Mouse (Mus musculus): ENCODE results near the gene Acot13. TPM values are rescaled to one million over a fixed set of nuclear protein-coding genes. Genes with fewer than 3 reads are reported as not detected.
A peak's percentile ranks its signal among the peaks of the same experiment; 100 is the strongest.
"Not testable (repeated sequence)": the region's sequence is repeated elsewhere in the genome, so short reads cannot be mapped to it uniquely, and the experiment has no call there.

Gene Acot13
- polyA plus RNA-seq, 1 experiment from 2014 or later, result 55.1 TPM

DNA sequence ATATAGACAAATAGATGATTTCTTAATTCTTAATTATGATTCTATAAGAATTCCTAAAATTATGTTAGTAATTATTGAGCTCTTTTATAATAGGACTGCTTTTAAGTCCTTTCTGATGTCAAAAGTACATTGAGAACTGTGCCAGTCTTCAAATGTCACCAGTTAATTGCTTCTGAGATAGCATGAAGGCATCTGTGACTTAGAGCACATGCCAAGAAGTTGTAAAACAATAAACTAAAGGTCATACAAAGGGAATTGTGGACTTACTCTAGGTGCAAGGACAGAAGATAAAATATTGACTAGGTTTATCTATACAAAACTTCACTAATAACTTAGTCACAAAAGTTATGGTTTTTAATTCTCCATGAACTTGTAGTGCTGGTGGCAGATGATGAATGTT, 27.8 kb upstream of the Acot13 start:
- no peak for ATAC-seq (ENCODE audit: insufficient read depth)
- H3K9me3 ChIP-seq (replicated peaks), result no peaks in the 10 kb centered on the region

DNA sequence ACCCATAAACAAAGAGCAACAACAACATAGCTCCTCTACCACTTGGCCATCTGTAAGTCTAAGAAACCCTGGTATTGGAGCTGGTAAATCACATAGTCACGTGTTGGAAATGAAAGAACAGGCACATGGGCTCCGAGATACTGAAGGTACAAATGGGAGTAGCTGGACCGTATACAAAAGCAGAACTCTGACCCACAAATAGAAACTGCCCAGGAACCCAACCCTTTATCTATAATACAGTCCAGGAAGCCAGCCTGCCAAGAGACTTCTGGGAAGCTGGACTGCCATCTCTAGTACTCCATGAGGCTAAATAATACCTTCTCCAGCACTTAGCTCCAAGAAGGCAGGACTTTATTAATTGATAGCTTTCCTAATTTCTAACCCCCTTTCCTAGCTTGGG, 21.2 kb upstream of the Acot13 start:
- WGBS (ENCODE audit: insufficient replicate concordance), result 37% methylated on average over 3 of the region's 3 CpGs
- Histone ChIP-seq H3K4me1 (replicated peaks) (no peaks in the 10 kb centered on the region; the same call in 1 of the 2 replicates), H3K9me3 (replicated peaks) (no peaks in the 10 kb centered on the region), H3K4me2 (no peak overlapping the region), H3K27me3 (no peaks in the 10 kb centered on the region), H3K27ac (replicated peaks) (no peak overlapping the region), H3K36me3 (replicated peaks) (no peaks in the 10 kb centered on the region), H3K9ac (no peak overlapping the region), H3K4me3 (replicated peaks) (no peak overlapping the region)
- no peak for ATAC-seq (ENCODE audit: insufficient read depth)

More for the DNA sequence above, 27.8 kb upstream of the Acot13 start:
- Histone ChIP-seq H3K4me3 (replicated peaks) (no peak overlapping the region), H3K4me2 (no peak overlapping the region), H3K27me3 (no peaks in the 10 kb centered on the region), H3K9ac (no peak overlapping the region), H3K36me3 (replicated peaks) (no peaks in the 10 kb centered on the region), H3K4me1 (replicated peaks) (no peaks in the 10 kb centered on the region), H3K27ac (replicated peaks) (no peak overlapping the region)

DNA sequence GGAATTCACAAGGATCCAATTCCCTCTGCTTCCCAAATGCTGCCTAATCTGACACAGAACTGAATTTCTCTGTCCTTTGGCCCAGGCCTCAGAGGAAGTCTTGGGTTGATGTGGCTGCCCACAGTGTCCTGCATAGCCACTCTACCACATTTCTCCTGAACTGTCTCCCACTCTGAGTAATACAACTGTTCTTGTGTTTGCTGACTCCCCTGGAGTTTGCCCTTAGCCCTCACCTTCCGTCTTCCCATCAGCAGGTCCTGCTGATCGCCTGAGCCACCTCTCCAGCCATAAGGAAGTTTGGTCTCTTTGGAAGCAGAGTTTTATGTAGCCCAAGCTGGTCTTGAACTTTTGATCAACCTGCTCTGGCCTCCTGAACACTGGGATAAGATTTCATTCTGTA, 20.6 kb upstream of the Acot13 start:
- H3K9me3 ChIP-seq (replicated peaks), result no peaks in the 10 kb centered on the region
- H3K4me1 ChIP-seq (replicated peaks), result no peaks in the 10 kb centered on the region; the same call in 1 of the 2 replicates
- H3K4me3 ChIP-seq (replicated peaks), result no peak overlapping the region
- ATAC-seq (ENCODE audit: insufficient read depth), result no peak
- WGBS (ENCODE audit: insufficient replicate concordance), result 51% methylated on average over 2 of the region's 2 CpGs
- no peak overlapping the region for H3K27ac ChIP-seq (replicated peaks)
- no peaks in the 10 kb centered on the region for H3K27me3 ChIP-seq
- no peak overlapping the region for H3K9ac ChIP-seq
- no peak overlapping the region for H3K4me2 ChIP-seq
- H3K36me3 ChIP-seq (replicated peaks), result no peaks in the 10 kb centered on the region

DNA sequence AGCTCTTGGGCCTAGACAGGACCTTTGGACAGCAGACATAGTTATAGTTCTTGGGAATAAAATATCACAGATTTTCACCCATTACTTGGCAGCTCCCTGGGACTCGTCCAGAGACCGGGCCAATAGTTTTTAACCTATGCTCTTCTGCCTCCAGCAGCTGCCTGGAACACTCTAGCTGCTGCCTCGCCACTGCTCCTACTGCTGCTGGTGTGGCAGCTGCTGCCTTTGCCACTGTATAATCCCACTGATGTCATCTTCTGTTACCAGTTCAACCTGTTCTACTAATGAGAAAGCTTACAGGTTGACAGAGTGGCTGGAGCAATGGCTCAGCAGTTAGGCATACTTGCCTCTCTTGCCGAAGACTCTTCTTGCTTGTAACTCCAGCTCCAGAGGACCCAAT, 18.0 kb upstream of the Acot13 start:
- Histone ChIP-seq H3K36me3 (replicated peaks) (no peaks in the 10 kb centered on the region), H3K9me3 (replicated peaks) (no peaks in the 10 kb centered on the region), H3K9ac (no peak overlapping the region), H3K4me3 (replicated peaks) (no peak overlapping the region), H3K4me1 (replicated peaks) (peaks cover 11% of the 10 kb centered on the region), H3K4me2 (no peak overlapping the region), H3K27ac (replicated peaks) (no peak overlapping the region), H3K27me3 (0 out of 2 replicates have a peak, but pooled peaks cover 5% of the 10 kb centered on the region)
- WGBS (ENCODE audit: insufficient replicate concordance), result 73% methylated on average over 4 of the region's 4 CpGs
- ATAC-seq (ENCODE audit: insufficient read depth), result no peak

DNA sequence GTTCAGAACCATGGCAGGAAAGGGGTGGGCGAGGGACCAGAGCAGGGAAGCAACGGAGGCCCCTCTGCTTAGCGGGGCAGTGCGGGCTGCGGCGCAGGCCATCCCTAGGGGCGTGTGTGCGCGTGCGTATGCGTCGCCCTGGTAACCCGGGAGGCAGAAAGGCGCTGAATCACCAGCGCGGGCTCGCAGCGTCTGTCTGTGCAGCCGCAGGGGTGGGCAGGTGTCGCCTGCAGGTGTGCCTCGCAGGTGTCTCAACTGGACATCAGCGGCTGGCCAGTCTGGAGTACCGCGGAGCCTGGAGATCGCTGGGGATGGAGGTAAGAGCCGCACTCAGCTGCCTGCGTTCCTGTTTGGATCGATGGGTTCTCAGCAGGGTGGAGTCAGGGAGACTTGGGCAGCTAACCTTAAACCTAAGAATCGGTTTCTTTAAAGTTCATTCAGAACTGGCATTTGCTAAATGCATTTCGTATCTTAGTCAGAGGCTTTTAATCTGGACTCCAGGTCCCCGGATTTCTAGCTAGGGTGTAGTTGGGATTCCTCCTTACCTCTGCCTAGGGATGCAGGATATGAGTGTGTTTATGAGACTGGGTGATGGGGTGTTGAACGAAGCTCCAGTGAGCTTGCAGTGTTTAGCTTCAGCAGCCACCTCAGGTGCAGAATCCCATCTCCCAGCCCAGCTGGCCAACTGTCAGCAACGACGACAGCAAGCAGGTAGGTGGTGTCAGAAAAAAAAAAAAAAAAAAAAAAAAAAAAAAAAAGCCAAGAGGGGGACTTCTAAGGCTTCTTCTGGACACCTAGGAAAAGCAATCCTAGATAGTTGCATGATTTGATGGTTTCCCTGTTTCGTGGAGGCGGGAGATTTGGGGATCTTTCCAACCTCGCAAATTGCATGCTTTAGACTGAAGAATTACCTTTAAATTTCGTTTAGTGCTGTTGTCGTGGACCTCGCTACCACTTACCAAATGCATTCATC, 13.9 kb upstream of the Acot13 start, which contains the start of gene D130043K22Rik:
Gene D130043K22Rik (plus strand): TSS at position 153 of the 973 bp plus-strand sequence.
- Histone ChIP-seq H3K27me3 (0 out of 2 replicates have a peak, but pooled peaks cover 5% of the 10 kb centered on the region), H3K4me3 (replicated peaks) (peak within 1 kb of the TSS; percentile 32), H3K9ac (no peak within 1 kb of the TSS), H3K4me2 (peak within 1 kb of the TSS; percentile 59), H3K9me3 (replicated peaks) (no peaks in the 10 kb centered on the region), H3K36me3 (replicated peaks) (peaks cover 12% of the 10 kb centered on the region), H3K4me1 (replicated peaks) (peaks cover 11% of the 10 kb centered on the region), H3K27ac (replicated peaks) (no peak within 1 kb of the TSS)
- 19% methylated on average over 40 of the region's 40 CpGs for WGBS (ENCODE audit: insufficient replicate concordance)
- ATAC-seq (ENCODE audit: insufficient read depth), result no peak

DNA sequence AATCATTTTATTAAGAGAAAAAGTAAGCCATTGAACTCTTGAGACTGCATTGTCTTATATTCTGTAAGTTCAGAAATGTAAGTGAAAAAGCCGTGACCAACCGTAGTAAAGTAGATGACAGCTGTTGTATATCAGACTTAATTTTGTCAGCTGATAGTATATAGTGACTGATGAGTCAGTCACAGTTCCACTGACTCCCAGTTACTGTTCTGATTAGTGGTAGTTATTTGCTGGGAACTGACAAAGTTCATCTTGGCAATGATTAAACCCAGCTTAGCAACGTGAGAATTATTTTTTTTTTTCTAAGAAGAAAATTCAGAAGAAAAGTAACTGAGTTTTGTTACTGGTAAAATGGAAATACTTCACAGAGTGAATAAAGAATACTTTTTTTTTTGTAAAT, 10.4 kb upstream of the Acot13 start:
- no peak overlapping the region for H3K4me2 ChIP-seq
- H3K9me3 ChIP-seq (replicated peaks), result no peaks in the 10 kb centered on the region
- H3K4me3 ChIP-seq (replicated peaks), result no peak overlapping the region
- H3K27me3 ChIP-seq, result 0 out of 2 replicates have a peak, but pooled peaks cover 5% of the 10 kb centered on the region
- WGBS (ENCODE audit: insufficient replicate concordance), result 77% methylated on average over 3 of the region's 3 CpGs
- H3K9ac ChIP-seq, result no peak overlapping the region
- no peak for ATAC-seq (ENCODE audit: insufficient read depth)
- no peak overlapping the region for H3K27ac ChIP-seq (replicated peaks)
- H3K36me3 ChIP-seq (replicated peaks), result peaks cover 37% of the 10 kb centered on the region
- H3K4me1 ChIP-seq (replicated peaks), result peaks cover 11% of the 10 kb centered on the region

DNA sequence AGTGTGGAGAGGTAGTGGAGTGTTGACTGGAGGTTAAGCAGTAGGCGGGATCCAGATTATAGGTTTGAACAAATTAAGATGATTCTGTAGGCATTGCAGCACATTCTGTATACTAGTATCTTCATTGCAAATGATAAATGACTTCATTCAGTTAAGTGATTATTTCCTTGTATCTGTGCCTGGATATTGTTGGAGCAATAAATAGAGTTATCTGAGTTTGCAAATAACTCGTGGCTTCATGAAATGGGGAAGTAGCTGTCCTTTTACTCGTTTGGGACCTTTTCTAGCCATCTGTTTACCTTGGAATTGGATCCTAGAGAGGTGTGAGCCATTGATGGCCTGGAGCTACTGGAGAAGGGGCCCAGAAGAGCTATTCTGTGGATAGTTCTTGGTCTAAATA, 8.5 kb upstream of the Acot13 start:
- H3K36me3 ChIP-seq (replicated peaks), result peaks cover 49% of the 10 kb centered on the region
- 39% methylated on average over 3 of the region's 3 CpGs for WGBS (ENCODE audit: insufficient replicate concordance)

DNA sequence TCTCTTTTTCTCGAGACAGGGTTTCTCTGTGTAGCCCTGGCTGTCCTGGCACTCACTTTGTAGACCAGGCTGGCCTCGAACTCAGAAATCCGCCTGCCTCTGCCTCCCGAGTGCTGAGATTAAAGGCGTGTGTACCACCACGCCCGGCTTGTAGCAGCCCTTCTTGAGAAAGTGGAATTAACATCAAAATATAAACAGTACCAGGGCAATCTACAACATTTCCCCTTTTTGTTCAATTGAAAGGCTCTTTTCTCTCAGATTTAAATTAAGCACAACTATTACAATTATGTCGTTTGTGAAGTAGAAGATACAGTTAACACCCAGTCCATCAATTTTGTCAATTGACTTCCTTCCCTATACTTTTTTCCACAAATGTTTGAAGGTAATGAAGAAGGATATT, 6.4 kb upstream of the Acot13 start:
- not testable (repeated sequence) for H3K27ac ChIP-seq (replicated peaks); H3K4me2 ChIP-seq; ATAC-seq (ENCODE audit: insufficient read depth); H3K4me3 ChIP-seq (replicated peaks); H3K27me3 ChIP-seq; H3K9ac ChIP-seq; H3K9me3 ChIP-seq (replicated peaks)
- WGBS (ENCODE audit: insufficient replicate concordance), result 84% methylated on average over 8 of the region's 8 CpGs
- H3K4me1 ChIP-seq (replicated peaks), result peaks cover 14% of the 10 kb centered on the region
- peaks cover 53% of the 10 kb centered on the region for H3K36me3 ChIP-seq (replicated peaks)

More for the DNA sequence above, 8.5 kb upstream of the Acot13 start:
- no peak for ATAC-seq (ENCODE audit: insufficient read depth)
- 0 out of 2 replicates have a peak, but pooled peaks cover 3% of the 10 kb centered on the region for H3K27me3 ChIP-seq
- H3K9ac ChIP-seq, result no peak overlapping the region
- peaks cover 8% of the 10 kb centered on the region for H3K4me1 ChIP-seq (replicated peaks)
- H3K4me3 ChIP-seq (replicated peaks), result no peak overlapping the region
- H3K9me3 ChIP-seq (replicated peaks), result no peaks in the 10 kb centered on the region
- H3K27ac ChIP-seq (replicated peaks), result no peak overlapping the region
- H3K4me2 ChIP-seq, result no peak overlapping the region

DNA sequence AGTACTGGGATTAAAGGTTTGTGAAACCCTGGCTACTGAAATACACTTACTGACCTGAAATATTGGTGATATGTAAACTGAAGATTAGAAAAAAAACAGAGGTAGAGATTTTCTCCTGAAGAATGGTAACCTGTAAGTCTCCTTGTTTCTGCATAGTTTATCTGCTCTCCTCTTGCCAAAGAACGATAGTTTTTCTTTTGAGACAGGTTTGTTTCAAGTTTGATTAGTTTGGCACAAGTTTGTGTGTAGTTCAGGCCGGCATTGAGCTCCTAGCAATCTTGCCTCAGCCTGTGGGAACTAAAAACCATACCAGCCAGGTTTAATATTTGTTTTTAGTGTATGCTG, 1.4 kb upstream of the Acot13 start:
- peaks cover 27% of the 10 kb centered on the region for H3K4me1 ChIP-seq (replicated peaks)
- peak overlapping the region; percentile 97 for H3K9ac ChIP-seq
- 0 out of 2 replicates have a peak overlapping the region, but pooled peaks have one; percentile 4 for H3K27ac ChIP-seq (replicated peaks)
- H3K4me2 ChIP-seq, result peak overlapping the region; percentile 81
- H3K9me3 ChIP-seq (replicated peaks), result no peaks in the 10 kb centered on the region
- no peak for ATAC-seq (ENCODE audit: insufficient read depth)
- WGBS (ENCODE audit: insufficient replicate concordance), result 38% methylated on average over 2 of the region's 2 CpGs
- H3K27me3 ChIP-seq, result no peaks in the 10 kb centered on the region
- H3K4me3 ChIP-seq (replicated peaks), result peak overlapping the region; percentile 85
- peaks cover 24% of the 10 kb centered on the region; the same call in 1 of the 2 replicates for H3K36me3 ChIP-seq (replicated peaks)

DNA sequence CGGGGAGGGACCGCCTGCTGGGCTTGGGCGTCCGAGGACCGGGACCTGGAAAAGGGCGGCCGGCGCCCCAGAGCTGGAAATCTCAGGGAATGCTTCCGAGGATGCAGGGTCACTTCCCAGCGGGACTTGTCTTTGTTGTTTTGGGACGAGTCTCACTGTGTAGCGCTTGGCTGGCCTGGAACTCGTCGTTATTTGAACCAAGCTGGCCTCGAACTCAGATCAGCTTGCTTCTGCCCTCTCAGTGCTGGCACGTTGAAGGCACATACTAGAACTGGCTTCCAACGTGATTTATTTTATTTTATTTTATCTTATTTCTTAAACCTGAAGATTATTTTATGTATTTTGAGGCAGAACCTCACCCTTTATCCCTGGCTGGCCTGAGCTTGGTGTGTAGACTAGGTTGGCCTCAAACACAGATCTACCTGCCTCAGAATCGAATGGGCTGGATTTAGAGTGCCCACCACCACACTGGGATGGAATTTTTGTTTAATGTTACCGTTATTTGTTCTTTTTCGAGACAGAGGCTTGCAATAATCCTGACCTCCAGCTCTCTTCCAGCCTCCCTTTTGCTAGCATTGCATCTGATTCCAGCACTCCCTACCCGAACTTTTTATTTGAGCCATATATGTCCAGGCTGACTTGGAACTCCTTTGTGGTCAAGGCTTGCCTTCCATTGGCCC, 931 bp upstream of the Acot13 start:
- Histone ChIP-seq H3K9me3 (replicated peaks) (no peaks in the 10 kb centered on the region), H3K4me2 (peak overlapping the region; percentile 81), H3K27me3 (no peaks in the 10 kb centered on the region), H3K27ac (replicated peaks) (peak overlapping the region; percentile 97), H3K9ac (peak overlapping the region; percentile 97), H3K36me3 (replicated peaks) (peaks cover 19% of the 10 kb centered on the region; the same call in 1 of the 2 replicates), H3K4me3 (replicated peaks) (peak overlapping the region; percentile 85), H3K4me1 (replicated peaks) (peaks cover 27% of the 10 kb centered on the region)
- 2% methylated on average over 21 of the region's 21 CpGs for WGBS (ENCODE audit: insufficient replicate concordance)
- ATAC-seq (ENCODE audit: insufficient read depth), result no peak

DNA sequence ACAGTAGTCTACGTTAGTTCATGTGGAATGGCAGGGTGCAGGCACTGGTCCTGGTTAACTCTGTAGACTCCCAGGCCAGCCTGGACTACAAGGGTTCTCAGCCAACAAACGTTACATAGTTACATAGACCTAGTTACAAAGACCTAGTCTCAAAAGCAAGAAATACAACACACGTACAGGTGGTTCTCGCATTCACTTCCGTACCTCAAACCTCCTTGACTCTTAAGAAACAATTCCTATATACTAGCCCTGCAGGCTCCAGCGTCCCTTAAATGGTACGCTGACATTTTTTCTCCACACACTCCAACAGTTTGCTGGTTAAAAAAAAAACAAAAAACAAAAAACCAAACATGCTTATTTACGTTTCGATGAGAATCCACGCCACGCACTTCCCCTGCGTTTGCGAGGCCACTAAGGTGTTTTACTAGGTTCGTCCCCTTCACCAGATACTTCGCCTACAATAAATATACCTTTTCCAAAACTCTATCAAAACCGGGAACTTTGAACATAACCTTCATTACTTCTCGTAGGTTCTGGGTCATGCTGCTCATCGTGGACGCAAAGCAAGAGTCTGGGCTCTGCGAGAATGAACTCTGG, 486 bp downstream of the Acot13 start:
- Histone ChIP-seq H3K27ac (replicated peaks) (peak overlapping the region; percentile 97), H3K9me3 (replicated peaks) (no peaks in the 10 kb centered on the region), H3K9ac (peak overlapping the region; percentile 97), H3K36me3 (replicated peaks) (peaks cover 7% of the 10 kb centered on the region; the same call in 1 of the 2 replicates), H3K4me2 (peak overlapping the region; percentile 81), H3K4me1 (replicated peaks) (peaks cover 27% of the 10 kb centered on the region), H3K27me3 (no peaks in the 10 kb centered on the region), H3K4me3 (replicated peaks) (peak overlapping the region; percentile 85)
- WGBS (ENCODE audit: insufficient replicate concordance), result 2% methylated on average over 20 of the region's 20 CpGs
- peak; percentile 8; the same call in 1 of the 2 replicates for ATAC-seq (ENCODE audit: insufficient read depth)

All from liver, embryonic 15.5 days (tissue).